Mouse (Mus musculus): ENCODE data around the gene Acacb. TPM values are rescaled to one million over a fixed set of nuclear protein-coding genes. Genes with fewer than 3 reads are reported as not detected.
A peak's percentile ranks its signal among the peaks of the same experiment; 100 is the strongest.

Gene Acacb
- polyA plus RNA-seq, 1 experiment from 2014 or later = 3.2 TPM

DNA sequence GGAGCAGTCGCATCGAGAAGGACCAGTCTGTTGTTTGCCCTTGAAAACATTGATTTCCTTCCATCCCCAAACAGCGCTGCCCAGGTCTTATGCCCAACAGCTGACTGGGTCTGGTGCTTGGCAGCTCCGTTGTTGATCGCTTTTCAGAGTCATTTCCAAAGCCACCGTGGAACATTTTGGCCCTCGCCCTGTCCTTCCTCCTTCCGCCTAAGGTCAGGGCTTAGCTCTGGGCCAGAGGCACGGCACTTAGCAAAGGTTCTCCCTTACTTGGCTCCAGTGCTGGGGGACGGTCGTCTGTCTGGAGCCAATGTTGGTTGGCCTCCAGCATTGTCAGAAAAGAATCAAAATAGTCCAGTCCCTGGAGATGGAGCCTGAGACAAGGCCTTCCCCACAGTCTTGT is 33.2 kb downstream of the Acacb start:
- Histone ChIP-seq H3K4me1 (ENCODE audit: control insufficient read depth, insufficient read depth, low read length) (peaks cover 7% of the 10 kb centered on the region), H3K4me2 (ENCODE audit: low read depth, low read length) (no peak overlapping the region), H3K27me3 (ENCODE audit: control insufficient read depth, insufficient read depth, low read length) (no peaks in the 10 kb centered on the region), H3K9ac (ENCODE audit: low read length) (no peak overlapping the region), H3K4me3 (replicated peaks; ENCODE audit: low read length) (no peak overlapping the region), H3K27ac (ENCODE audit: low read length) (no peak overlapping the region), H3K9me3 (replicated peaks; ENCODE audit: control insufficient read depth, low read length) (no peaks in the 10 kb centered on the region), H3K36me3 (ENCODE audit: control insufficient read depth, insufficient read depth, low read length) (no peaks in the 10 kb centered on the region)
- no peak for ATAC-seq (ENCODE audit: insufficient read depth, low FRiP score)
- WGBS = 75% methylated on average over 11 of the region's 11 CpGs

DNA sequence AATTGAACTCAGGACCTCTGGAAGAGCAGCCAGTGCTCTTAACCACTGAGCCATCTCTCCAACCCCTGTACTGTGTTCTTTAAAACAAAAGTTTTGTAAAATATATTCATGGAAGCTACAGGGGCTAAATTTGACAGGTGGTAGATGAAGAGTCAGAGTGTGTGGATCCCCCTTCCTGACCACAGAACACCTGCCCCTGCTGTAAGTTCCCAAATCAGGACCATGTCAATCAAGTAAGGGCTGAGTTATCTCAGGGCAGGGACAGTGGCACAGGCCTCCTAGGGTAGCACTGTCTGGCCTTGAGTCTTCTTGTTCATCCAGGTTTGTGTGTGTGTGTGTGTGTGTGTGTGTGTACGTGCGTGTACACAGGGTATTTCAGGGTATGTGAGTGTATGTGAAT is 37.2 kb downstream of the Acacb start:
- H3K9me3 ChIP-seq (replicated peaks; ENCODE audit: control insufficient read depth, low read length) = no peaks in the 10 kb centered on the region
- no peak overlapping the region for H3K27ac ChIP-seq (ENCODE audit: low read length)
- H3K4me2 ChIP-seq (ENCODE audit: low read depth, low read length) = no peak overlapping the region
- no peak overlapping the region for H3K9ac ChIP-seq (ENCODE audit: low read length)
- H3K4me3 ChIP-seq (replicated peaks; ENCODE audit: low read length) = no peak overlapping the region
- H3K4me1 ChIP-seq (ENCODE audit: control insufficient read depth, insufficient read depth, low read length) = no peaks in the 10 kb centered on the region
- no peak for ATAC-seq (ENCODE audit: insufficient read depth, low FRiP score)
- 86% methylated on average over 2 of the region's 2 CpGs for WGBS
- H3K36me3 ChIP-seq (ENCODE audit: control insufficient read depth, insufficient read depth, low read length) = no peaks in the 10 kb centered on the region
- no peaks in the 10 kb centered on the region for H3K27me3 ChIP-seq (ENCODE audit: control insufficient read depth, insufficient read depth, low read length)

DNA sequence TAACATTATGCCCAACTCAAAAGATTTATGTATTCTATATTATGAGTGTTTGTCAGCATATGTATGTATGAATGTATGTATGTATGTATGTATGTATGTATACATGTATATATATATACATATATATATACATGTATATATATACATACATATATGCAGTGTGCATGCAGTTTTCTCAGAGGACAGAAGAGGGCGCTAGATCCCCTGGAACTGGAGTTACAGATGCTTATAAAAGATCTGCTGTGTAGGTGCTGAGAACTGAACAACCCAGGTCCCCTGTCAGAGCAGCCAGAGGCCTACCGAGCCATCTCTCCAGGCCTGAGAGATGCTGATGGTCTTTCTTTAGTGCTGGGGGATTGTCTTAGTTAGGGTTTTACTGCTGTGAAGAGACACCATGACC is 40.8 kb downstream of the Acacb start:
- H3K27ac ChIP-seq (ENCODE audit: low read length) = no peak overlapping the region
- H3K4me1 ChIP-seq (ENCODE audit: control insufficient read depth, insufficient read depth, low read length) = no peaks in the 10 kb centered on the region
- no peaks in the 10 kb centered on the region for H3K9me3 ChIP-seq (replicated peaks; ENCODE audit: control insufficient read depth, low read length)
- ATAC-seq (ENCODE audit: insufficient read depth, low FRiP score) = no peak
- WGBS = 75% methylated on average over 2 of the region's 2 CpGs
- no peak overlapping the region for H3K4me3 ChIP-seq (replicated peaks; ENCODE audit: low read length)
- no peak overlapping the region for H3K9ac ChIP-seq (ENCODE audit: low read length)
- no peak overlapping the region for H3K4me2 ChIP-seq (ENCODE audit: low read depth, low read length)
- no peaks in the 10 kb centered on the region for H3K36me3 ChIP-seq (ENCODE audit: control insufficient read depth, insufficient read depth, low read length)
- no peaks in the 10 kb centered on the region for H3K27me3 ChIP-seq (ENCODE audit: control insufficient read depth, insufficient read depth, low read length)

- Histone ChIP-seq H3K36me3 (ENCODE audit: control insufficient read depth, insufficient read depth, low read length) (no peaks in the 10 kb centered on the region), H3K9me3 (replicated peaks; ENCODE audit: control insufficient read depth, low read length) (no peaks in the 10 kb centered on the region), H3K4me1 (ENCODE audit: control insufficient read depth, insufficient read depth, low read length) (no peaks in the 10 kb centered on the region), H3K4me2 (ENCODE audit: low read depth, low read length) (no peak overlapping the region), H3K9ac (ENCODE audit: low read length) (no peak overlapping the region), H3K27me3 (ENCODE audit: control insufficient read depth, insufficient read depth, low read length) (no peaks in the 10 kb centered on the region), H3K4me3 (replicated peaks; ENCODE audit: low read length) (no peak overlapping the region), H3K27ac (ENCODE audit: low read length) (no peak overlapping the region)
- 73% methylated on average over 12 of the region's 12 CpGs for WGBS
- no peak for ATAC-seq (ENCODE audit: insufficient read depth, low FRiP score)
Observed at GRCm38 (mm10) chr5:114188900-114189464, 42.6 kb downstream of the Acacb start.

DNA sequence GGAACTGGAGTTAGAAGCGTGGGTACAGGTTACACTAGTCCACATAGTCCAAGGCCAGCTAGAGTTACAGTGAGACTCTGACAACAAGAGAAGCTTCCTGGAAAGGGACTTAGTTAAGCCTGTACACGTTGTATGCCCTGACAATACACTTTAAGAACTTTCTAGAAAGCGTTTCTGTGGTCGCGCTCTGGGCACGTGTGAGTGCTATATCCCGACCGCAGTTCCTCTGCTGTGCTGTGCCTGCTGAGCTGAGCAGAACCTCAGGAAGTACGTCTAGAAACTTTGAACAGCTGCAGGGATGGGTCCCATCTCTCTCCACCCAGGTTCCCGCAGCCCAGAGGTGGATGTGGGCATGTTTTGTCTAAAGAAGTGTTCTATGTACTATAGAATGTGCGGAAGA is 47.8 kb downstream of the Acacb start:
- Histone ChIP-seq H3K36me3 (ENCODE audit: control insufficient read depth, insufficient read depth, low read length) (no peaks in the 10 kb centered on the region), H3K4me3 (replicated peaks; ENCODE audit: low read length) (no peak overlapping the region), H3K27me3 (ENCODE audit: control insufficient read depth, insufficient read depth, low read length) (no peaks in the 10 kb centered on the region), H3K4me1 (ENCODE audit: control insufficient read depth, insufficient read depth, low read length) (no peaks in the 10 kb centered on the region), H3K27ac (ENCODE audit: low read length) (no peak overlapping the region), H3K9ac (ENCODE audit: low read length) (no peak overlapping the region), H3K4me2 (ENCODE audit: low read depth, low read length) (no peak overlapping the region), H3K9me3 (replicated peaks; ENCODE audit: control insufficient read depth, low read length) (no peaks in the 10 kb centered on the region)
- no peak for ATAC-seq (ENCODE audit: insufficient read depth, low FRiP score)
- WGBS = 83% methylated on average over 11 of the region's 11 CpGs

GRCm38 (mm10) chr5:114199116-114199777 is 52.9 kb downstream of the Acacb start:
- Histone ChIP-seq H3K4me3 (replicated peaks; ENCODE audit: low read length) (no peak overlapping the region), H3K27ac (ENCODE audit: low read length) (no peak overlapping the region), H3K9me3 (replicated peaks; ENCODE audit: control insufficient read depth, low read length) (no peaks in the 10 kb centered on the region), H3K36me3 (ENCODE audit: control insufficient read depth, insufficient read depth, low read length) (no peaks in the 10 kb centered on the region), H3K27me3 (ENCODE audit: control insufficient read depth, insufficient read depth, low read length) (no peaks in the 10 kb centered on the region), H3K4me2 (ENCODE audit: low read depth, low read length) (no peak overlapping the region), H3K4me1 (ENCODE audit: control insufficient read depth, insufficient read depth, low read length) (no peaks in the 10 kb centered on the region), H3K9ac (ENCODE audit: low read length) (no peak overlapping the region)
- WGBS = 22% methylated on average over 13 of the region's 13 CpGs
- ATAC-seq (ENCODE audit: insufficient read depth, low FRiP score) = peak; percentile 61

DNA sequence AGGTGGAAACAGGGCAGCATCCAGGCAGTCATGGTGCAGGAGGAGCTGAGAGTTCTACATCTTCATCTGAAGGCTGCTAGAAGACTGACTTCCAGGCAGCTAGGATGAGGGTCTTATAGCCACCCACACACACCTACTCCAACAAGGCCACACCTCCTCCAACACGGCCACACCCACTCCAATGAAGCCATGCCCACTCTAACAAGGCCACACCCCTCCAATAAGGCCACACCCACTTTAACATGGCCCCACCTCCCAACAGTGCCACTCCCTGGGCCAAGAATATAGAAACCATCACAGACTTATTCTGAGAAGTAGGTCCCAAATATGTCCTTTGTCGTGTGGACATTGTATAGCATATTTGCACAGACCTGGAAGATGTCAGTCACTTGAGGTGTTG is 59.8 kb downstream of the Acacb start:
- no peak overlapping the region for H3K4me2 ChIP-seq (ENCODE audit: low read depth, low read length)
- no peak overlapping the region for H3K4me3 ChIP-seq (replicated peaks; ENCODE audit: low read length)
- H3K9me3 ChIP-seq (replicated peaks; ENCODE audit: control insufficient read depth, low read length) = no peaks in the 10 kb centered on the region
- H3K36me3 ChIP-seq (ENCODE audit: control insufficient read depth, insufficient read depth, low read length) = no peaks in the 10 kb centered on the region
- no peak for ATAC-seq (ENCODE audit: insufficient read depth, low FRiP score)
- WGBS = 74% methylated on average over 2 of the region's 2 CpGs
- H3K4me1 ChIP-seq (ENCODE audit: control insufficient read depth, insufficient read depth, low read length) = no peaks in the 10 kb centered on the region
- no peak overlapping the region for H3K27ac ChIP-seq (ENCODE audit: low read length)
- no peak overlapping the region for H3K9ac ChIP-seq (ENCODE audit: low read length)
- no peaks in the 10 kb centered on the region for H3K27me3 ChIP-seq (ENCODE audit: control insufficient read depth, insufficient read depth, low read length)

GRCm38 (mm10) chr5:114213183-114213582 is 66.8 kb downstream of the Acacb start:
- H3K36me3 ChIP-seq (ENCODE audit: control insufficient read depth, insufficient read depth, low read length) = no peaks in the 10 kb centered on the region
- no peak overlapping the region for H3K27ac ChIP-seq (ENCODE audit: low read length)
- H3K9me3 ChIP-seq (replicated peaks; ENCODE audit: control insufficient read depth, low read length) = no peaks in the 10 kb centered on the region
- H3K4me1 ChIP-seq (ENCODE audit: control insufficient read depth, insufficient read depth, low read length) = no peaks in the 10 kb centered on the region
- no peak for ATAC-seq (ENCODE audit: insufficient read depth, low FRiP score)
- H3K9ac ChIP-seq (ENCODE audit: low read length) = no peak overlapping the region
- no peaks in the 10 kb centered on the region for H3K27me3 ChIP-seq (ENCODE audit: control insufficient read depth, insufficient read depth, low read length)
- WGBS = 62% methylated on average over 10 of the region's 10 CpGs
- no peak overlapping the region for H3K4me3 ChIP-seq (replicated peaks; ENCODE audit: low read length)
- H3K4me2 ChIP-seq (ENCODE audit: low read depth, low read length) = no peak overlapping the region

GRCm38 (mm10) chr5:114218771-114219170 is 72.4 kb downstream of the Acacb start:
- H3K9ac ChIP-seq (ENCODE audit: low read length) = no peak overlapping the region
- H3K36me3 ChIP-seq (ENCODE audit: control insufficient read depth, insufficient read depth, low read length) = no peaks in the 10 kb centered on the region
- H3K4me3 ChIP-seq (replicated peaks; ENCODE audit: low read length) = no peak overlapping the region
- no peaks in the 10 kb centered on the region for H3K4me1 ChIP-seq (ENCODE audit: control insufficient read depth, insufficient read depth, low read length)
- H3K27ac ChIP-seq (ENCODE audit: low read length) = no peak overlapping the region
- no peak for ATAC-seq (ENCODE audit: insufficient read depth, low FRiP score)
- no peak overlapping the region for H3K4me2 ChIP-seq (ENCODE audit: low read depth, low read length)
- no peaks in the 10 kb centered on the region for H3K9me3 ChIP-seq (replicated peaks; ENCODE audit: control insufficient read depth, low read length)
- H3K27me3 ChIP-seq (ENCODE audit: control insufficient read depth, insufficient read depth, low read length) = no peaks in the 10 kb centered on the region
- 82% methylated on average over 14 of the region's 14 CpGs for WGBS
